Mouse (Mus musculus): ENCODE results near the gene Vwa8. TPM values are rescaled to one million over a fixed set of nuclear protein-coding genes. Genes with fewer than 3 reads are reported as not detected.

The Vwa8 gene
- polyA plus RNA-seq, 2 experiments, result 11.8 to 14.0 TPM

- Histone ChIP-seq H3K27me3 (ENCODE audit: control insufficient read depth, insufficient read depth, low read length) (no peaks in the 10 kb centered on the region), H3K4me3 (replicated peaks; ENCODE audit: low read length) (no peak overlapping the region), H3K9ac (ENCODE audit: low read depth, low read length, severe bottlenecking) (no peak overlapping the region), H3K36me3 (ENCODE audit: control insufficient read depth, insufficient read depth, low read length) (0 out of 2 replicates have a peak, but pooled peaks cover 8% of the 10 kb centered on the region), H3K9me3 (ENCODE audit: control insufficient read depth, low read length) (no peaks in the 10 kb centered on the region), H3K4me2 (replicated peaks; ENCODE audit: low read depth, low read length, severe bottlenecking) (no peak overlapping the region), H3K4me1 (ENCODE audit: control insufficient read depth, insufficient read depth, low read length) (peaks cover 23% of the 10 kb centered on the region), H3K27ac (replicated peaks; ENCODE audit: low read depth, low read length) (no peak overlapping the region)
- WGBS, result 88% methylated on average over 7 of the region's 7 CpGs
- ATAC-seq (ENCODE audit: low FRiP score, low read depth) (no peak), DNase-seq (ENCODE audit: low spot score) (no peak)
- no peak for TF ChIP-seq POLR2A (IDR thresholded peaks at IDR 0.05; ENCODE audit: borderline replicate concordance, extremely low read depth, insufficient read depth, insufficient read length)
These were observed 312.1 kb downstream of the Vwa8 start for GRCm38 (mm10) chr14:79160966-79161365.

GRCm38 (mm10) chr14:79161741-79162140 lies 312.9 kb downstream of the Vwa8 start:
- no peaks in the 10 kb centered on the region for H3K9me3 ChIP-seq (ENCODE audit: control insufficient read depth, low read length)
- no peak overlapping the region for H3K4me3 ChIP-seq (replicated peaks; ENCODE audit: low read length)
- no peak overlapping the region for H3K27ac ChIP-seq (replicated peaks; ENCODE audit: low read depth, low read length)
- H3K9ac ChIP-seq (ENCODE audit: low read depth, low read length, severe bottlenecking), result no peak overlapping the region
- no peak for ATAC-seq (ENCODE audit: low FRiP score, low read depth)
- WGBS, result 79% methylated on average over 9 of the region's 9 CpGs
- no peaks in the 10 kb centered on the region for H3K27me3 ChIP-seq (ENCODE audit: control insufficient read depth, insufficient read depth, low read length)
- no peak overlapping the region for H3K4me2 ChIP-seq (replicated peaks; ENCODE audit: low read depth, low read length, severe bottlenecking)
- 0 out of 2 replicates have a peak, but pooled peaks cover 8% of the 10 kb centered on the region for H3K36me3 ChIP-seq (ENCODE audit: control insufficient read depth, insufficient read depth, low read length)
- peaks cover 18% of the 10 kb centered on the region for H3K4me1 ChIP-seq (ENCODE audit: control insufficient read depth, insufficient read depth, low read length)
- no peak for TF ChIP-seq POLR2A (IDR thresholded peaks at IDR 0.05; ENCODE audit: borderline replicate concordance, extremely low read depth, insufficient read depth, insufficient read length)
- no peak for DNase-seq (ENCODE audit: low spot score)

- H3K4me1 ChIP-seq (ENCODE audit: control insufficient read depth, insufficient read depth, low read length), result peaks cover 9% of the 10 kb centered on the region
- TF ChIP-seq POLR2A (IDR thresholded peaks at IDR 0.05; ENCODE audit: borderline replicate concordance, extremely low read depth, insufficient read depth, insufficient read length), result no peak
- DNase-seq (ENCODE audit: low spot score) (no peak), ATAC-seq (ENCODE audit: low FRiP score, low read depth) (no peak)
- WGBS, result 70% methylated on average over 9 of the region's 9 CpGs
- H3K4me2 ChIP-seq (replicated peaks; ENCODE audit: low read depth, low read length, severe bottlenecking), result no peak overlapping the region
- H3K9me3 ChIP-seq (ENCODE audit: control insufficient read depth, low read length), result no peaks in the 10 kb centered on the region
- no peak overlapping the region for H3K9ac ChIP-seq (ENCODE audit: low read depth, low read length, severe bottlenecking)
- 0 out of 2 replicates have a peak, but pooled peaks cover 8% of the 10 kb centered on the region for H3K36me3 ChIP-seq (ENCODE audit: control insufficient read depth, insufficient read depth, low read length)
- H3K27me3 ChIP-seq (ENCODE audit: control insufficient read depth, insufficient read depth, low read length), result no peaks in the 10 kb centered on the region
- no peak overlapping the region for H3K4me3 ChIP-seq (replicated peaks; ENCODE audit: low read length)
- no peak overlapping the region for H3K27ac ChIP-seq (replicated peaks; ENCODE audit: low read depth, low read length)
These were observed 313.8 kb downstream of the Vwa8 start for GRCm38 (mm10) chr14:79162678-79163077.

GRCm38 (mm10) chr14:79164334-79164733 lies 315.5 kb downstream of the Vwa8 start:
- Histone ChIP-seq H3K27me3 (ENCODE audit: control insufficient read depth, insufficient read depth, low read length) (no peaks in the 10 kb centered on the region), H3K4me3 (replicated peaks; ENCODE audit: low read length) (no peak overlapping the region), H3K36me3 (ENCODE audit: control insufficient read depth, insufficient read depth, low read length) (0 out of 2 replicates have a peak, but pooled peaks cover 8% of the 10 kb centered on the region), H3K27ac (replicated peaks; ENCODE audit: low read depth, low read length) (no peak overlapping the region), H3K4me2 (replicated peaks; ENCODE audit: low read depth, low read length, severe bottlenecking) (no peak overlapping the region), H3K9ac (ENCODE audit: low read depth, low read length, severe bottlenecking) (no peak overlapping the region), H3K4me1 (ENCODE audit: control insufficient read depth, insufficient read depth, low read length) (no peaks in the 10 kb centered on the region), H3K9me3 (ENCODE audit: control insufficient read depth, low read length) (no peaks in the 10 kb centered on the region)
- ATAC-seq (ENCODE audit: low FRiP score, low read depth) (no peak), DNase-seq (ENCODE audit: low spot score) (no peak)
- WGBS, result 68% methylated on average over 4 of the region's 4 CpGs
- no peak for TF ChIP-seq POLR2A (IDR thresholded peaks at IDR 0.05; ENCODE audit: borderline replicate concordance, extremely low read depth, insufficient read depth, insufficient read length)

GRCm38 (mm10) chr14:79164925-79165324 lies 316.1 kb downstream of the Vwa8 start:
- no peaks in the 10 kb centered on the region for H3K4me1 ChIP-seq (ENCODE audit: control insufficient read depth, insufficient read depth, low read length)
- ATAC-seq (ENCODE audit: low FRiP score, low read depth), result no peak
- H3K4me2 ChIP-seq (replicated peaks; ENCODE audit: low read depth, low read length, severe bottlenecking), result no peak overlapping the region
- H3K9me3 ChIP-seq (ENCODE audit: control insufficient read depth, low read length), result no peaks in the 10 kb centered on the region
- no peaks in the 10 kb centered on the region for H3K27me3 ChIP-seq (ENCODE audit: control insufficient read depth, insufficient read depth, low read length)
- no peak for DNase-seq (ENCODE audit: low spot score)
- H3K4me3 ChIP-seq (replicated peaks; ENCODE audit: low read length), result no peak overlapping the region
- H3K27ac ChIP-seq (replicated peaks; ENCODE audit: low read depth, low read length), result no peak overlapping the region
- no peak overlapping the region for H3K9ac ChIP-seq (ENCODE audit: low read depth, low read length, severe bottlenecking)
- no peak for TF ChIP-seq POLR2A (IDR thresholded peaks at IDR 0.05; ENCODE audit: borderline replicate concordance, extremely low read depth, insufficient read depth, insufficient read length)
- 0 out of 2 replicates have a peak, but pooled peaks cover 8% of the 10 kb centered on the region for H3K36me3 ChIP-seq (ENCODE audit: control insufficient read depth, insufficient read depth, low read length)
- WGBS, result 95% methylated on average over 2 of the region's 2 CpGs

GRCm38 (mm10) chr14:79174526-79174925 lies 325.7 kb downstream of the Vwa8 start:
- 88% methylated on average over 4 of the region's 4 CpGs for WGBS
- DNase-seq (ENCODE audit: low spot score) (no peak), ATAC-seq (ENCODE audit: low FRiP score, low read depth) (no peak)
- H3K27me3 ChIP-seq (ENCODE audit: control insufficient read depth, insufficient read depth, low read length), result no peaks in the 10 kb centered on the region
- no peak overlapping the region for H3K27ac ChIP-seq (replicated peaks; ENCODE audit: low read depth, low read length)
- H3K9me3 ChIP-seq (ENCODE audit: control insufficient read depth, low read length), result no peaks in the 10 kb centered on the region
- H3K36me3 ChIP-seq (ENCODE audit: control insufficient read depth, insufficient read depth, low read length), result no peaks in the 10 kb centered on the region
- TF ChIP-seq POLR2A (IDR thresholded peaks at IDR 0.05; ENCODE audit: borderline replicate concordance, extremely low read depth, insufficient read depth, insufficient read length), result no peak
- 0 out of 2 replicates have a peak, but pooled peaks cover 3% of the 10 kb centered on the region for H3K4me1 ChIP-seq (ENCODE audit: control insufficient read depth, insufficient read depth, low read length)
- H3K4me2 ChIP-seq (replicated peaks; ENCODE audit: low read depth, low read length, severe bottlenecking), result no peak overlapping the region
- H3K9ac ChIP-seq (ENCODE audit: low read depth, low read length, severe bottlenecking), result no peak overlapping the region
- no peak overlapping the region for H3K4me3 ChIP-seq (replicated peaks; ENCODE audit: low read length)

Data from limb, embryonic 14.5 days (tissue).